Mouse (Mus musculus) stomach, adult 2 months (tissue): ENCODE measurements around the gene Cyb561d1. TPM values are rescaled to one million over a fixed set of nuclear protein-coding genes. Genes with fewer than 3 reads are reported as not detected.

Experiments used
- polyA plus RNA-seq: library from polyadenylated mRNA; depleted of rRNA; stranded (reverse); fragments of >200 nt; gene quantifications from 2 replicates; pipeline ENCODE4 v1.2.3, GENCODE M21; 2012; rRNA removed

The Cyb561d1 gene
- polyA plus RNA-seq, result 4.1 and 4.9 TPM in 2 replicates

DNA sequence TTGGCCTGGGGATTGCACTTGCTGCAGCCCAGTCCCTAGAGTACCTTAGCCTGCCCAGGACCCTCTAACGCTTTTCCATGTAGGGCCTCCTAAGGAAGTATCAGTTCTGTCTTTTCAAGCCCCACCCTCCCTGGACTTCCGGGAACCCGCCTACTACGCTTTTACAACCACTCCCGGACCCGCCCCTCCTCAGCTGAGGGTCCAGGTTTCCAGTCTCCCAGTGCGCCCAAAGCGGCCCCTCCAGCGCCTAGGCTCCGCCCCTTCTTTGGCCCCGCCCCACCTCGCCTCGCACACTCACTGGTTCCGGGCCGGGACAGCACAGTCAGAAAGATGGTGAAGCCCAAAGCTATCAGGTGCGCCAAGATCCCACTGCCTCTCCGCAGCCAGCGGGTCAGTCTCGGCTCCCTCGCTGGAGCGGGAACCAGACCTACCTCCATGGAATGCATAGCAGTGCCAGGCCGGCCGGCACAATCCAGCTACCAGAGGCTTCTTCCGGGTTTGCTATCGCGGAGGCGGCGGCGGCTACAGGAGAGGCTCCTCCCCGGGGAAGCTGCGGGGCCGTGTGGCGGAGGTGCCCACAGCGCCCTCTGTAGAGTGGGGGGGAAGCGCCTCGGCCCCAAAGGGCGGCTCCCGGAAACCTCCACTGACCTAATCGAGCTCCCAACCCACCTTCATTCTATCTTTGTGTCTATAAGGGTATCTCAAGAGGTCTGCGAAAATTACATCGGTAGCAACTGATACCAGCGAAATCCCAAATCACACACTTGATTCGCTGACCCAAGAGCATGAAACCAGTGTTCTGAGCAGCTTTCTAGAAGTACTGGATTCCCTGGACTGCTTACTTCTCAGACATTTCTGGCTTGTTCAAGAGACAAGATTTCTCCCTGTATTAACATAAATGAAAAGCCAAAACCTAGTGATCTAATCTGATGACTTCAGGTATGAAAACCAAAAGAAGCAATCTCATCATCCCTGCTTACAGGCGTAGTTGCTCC, at the start of gene Cyb561d1:
Cyb561d1 (minus strand) TSS at position 884 of the 995 bp plus-strand sequence.

DNA sequence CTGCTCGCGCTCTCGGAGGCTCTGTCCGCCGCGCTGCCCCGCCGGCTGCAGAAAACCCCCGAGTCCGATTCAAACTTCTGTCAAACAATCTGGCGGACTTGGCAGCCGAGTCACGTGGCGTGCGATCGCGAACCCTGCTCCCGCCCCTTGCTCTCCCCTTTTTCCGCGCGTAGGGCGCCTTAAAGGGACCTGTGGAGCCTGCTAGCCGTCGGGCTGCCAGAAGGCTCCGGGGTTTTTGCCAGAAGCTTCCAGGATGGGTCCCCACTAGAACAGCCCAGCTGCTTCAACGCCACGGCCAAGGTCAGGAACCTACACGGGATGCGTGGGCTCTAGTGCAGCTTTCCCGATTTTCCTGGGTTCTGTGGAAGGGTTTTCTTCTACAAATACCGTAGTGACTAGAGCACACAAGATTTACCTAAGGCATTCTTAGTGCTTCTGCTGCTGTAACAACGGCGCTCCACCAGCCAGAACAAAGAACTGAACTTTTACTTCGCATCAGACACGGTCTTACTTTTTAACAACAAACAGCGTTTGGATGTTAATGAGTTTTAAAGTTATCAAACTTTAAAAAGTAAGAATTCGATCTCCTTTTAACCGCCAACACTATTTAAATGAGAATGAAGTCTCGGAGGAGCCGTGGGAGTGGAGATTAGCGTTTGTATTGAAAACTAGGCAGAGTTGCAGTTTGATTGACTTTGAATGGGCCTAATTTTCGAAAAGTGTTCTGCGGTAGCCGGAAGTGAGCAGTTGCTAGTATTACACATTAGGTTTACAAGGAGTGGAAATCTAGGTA, 25.7 kb upstream of the Cyb561d1 start, which contains the start of gene Sypl2:
Sypl2 (minus strand) TSS at position 91 of the 793 bp plus-strand sequence.

DNA sequence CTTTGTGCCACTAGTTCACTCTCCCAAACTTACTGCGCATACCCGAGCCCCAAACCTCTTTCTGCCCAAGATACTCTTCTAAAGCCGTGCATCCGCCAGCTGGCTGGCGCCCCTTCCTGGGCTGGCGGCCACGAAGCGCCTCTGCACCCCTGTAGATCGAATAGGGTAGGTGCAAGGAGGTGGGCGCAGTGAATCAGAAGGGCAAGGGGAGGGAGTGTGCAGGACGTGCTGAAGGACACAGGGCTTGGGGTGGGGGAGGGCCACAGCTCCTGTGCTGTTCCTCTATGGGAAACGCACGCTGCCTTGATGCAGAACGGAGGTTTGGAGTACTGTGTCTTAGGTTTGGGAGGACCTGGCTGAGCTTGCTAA, 9.7 kb upstream of the Cyb561d1 start, which contains the start of gene Atxn7l2:
Atxn7l2 (minus strand) TSS at position 164 of the 369 bp plus-strand sequence.

DNA sequence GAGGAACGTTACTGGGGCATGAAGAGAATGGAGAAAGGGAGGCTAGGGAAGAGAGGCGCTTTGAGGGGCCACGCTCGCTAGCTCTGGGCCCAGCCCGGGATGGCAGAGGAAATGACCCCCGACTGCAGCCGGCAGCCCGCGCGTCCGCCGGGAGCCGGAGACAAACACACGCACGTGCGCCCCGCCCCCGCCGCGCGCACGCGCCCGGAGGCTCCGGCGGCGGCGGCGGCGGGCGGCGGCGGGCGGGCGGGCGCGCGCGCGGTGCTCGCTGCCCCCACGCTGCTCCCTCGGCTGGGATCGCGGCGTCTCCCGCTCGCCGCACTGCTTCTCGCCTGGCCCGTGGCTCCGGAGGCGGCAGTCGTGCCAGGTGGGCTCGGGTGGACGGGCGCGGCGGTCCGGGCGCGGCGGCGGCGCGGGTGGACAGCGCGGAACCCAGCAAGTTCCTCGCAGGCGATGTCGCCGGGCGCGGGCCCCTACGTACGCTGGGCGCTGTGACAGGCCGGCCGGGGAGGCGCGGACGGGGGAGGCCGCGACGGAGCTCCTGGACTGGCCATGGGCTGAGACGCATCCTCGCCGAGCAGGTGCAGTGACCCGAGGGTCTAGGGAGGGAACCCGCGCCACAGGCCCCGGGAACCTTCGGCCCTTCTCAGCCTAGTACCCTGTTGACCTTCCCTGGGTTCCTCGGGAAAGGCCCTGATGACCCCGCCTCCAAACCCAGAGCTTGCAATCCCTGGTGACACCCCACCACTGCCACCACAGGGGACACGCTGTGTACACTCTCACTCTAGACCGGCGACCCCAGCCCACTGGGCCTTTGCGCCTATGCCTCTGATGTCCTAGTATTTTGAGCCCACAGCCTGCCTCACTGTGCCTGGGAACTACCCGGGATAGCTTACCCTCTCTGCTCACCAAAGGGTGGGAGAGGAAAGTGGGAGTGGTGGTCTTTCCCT, 14.6 kb downstream of the Cyb561d1 start, which contains the start of gene Amigo1:
Amigo1 (plus strand) TSS at position 238 of the 950 bp plus-strand sequence.

DNA sequence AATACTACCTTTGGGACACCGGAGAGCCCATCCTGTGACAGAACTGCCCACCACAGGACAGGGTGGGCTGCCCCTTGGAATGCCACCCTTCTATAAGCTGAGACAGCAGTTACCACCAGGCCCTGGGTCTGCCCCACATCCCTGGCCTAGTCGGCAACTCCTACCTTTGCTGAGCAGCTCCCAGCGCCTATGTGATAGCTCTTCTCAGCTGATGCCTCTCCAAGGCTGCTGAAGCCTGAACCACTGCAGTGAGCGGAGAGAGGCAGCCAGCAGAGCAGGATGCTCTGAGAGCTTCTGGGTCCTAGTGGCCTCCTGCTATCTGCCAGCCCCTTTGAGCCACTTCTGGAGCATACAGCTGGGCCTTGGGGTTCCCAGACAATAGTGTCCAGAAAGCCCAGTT, 46.4 kb downstream of the Cyb561d1 start, which contains the start of gene Gpr61:
Gpr61 (minus strand) TSS at position 227 of the 400 bp plus-strand sequence.

Other genes with a start within 250 kb of the Cyb561d1 start
- 22.6 and 33.9 TPM in 2 replicates for gene Gstm3, start 231.9 kb downstream of the Cyb561d1 start, polyA plus RNA-seq
- gene Gstm2, start 214.8 kb downstream of the Cyb561d1 start, polyA plus RNA-seq, result 80.3 and 101 TPM in 2 replicates
- gene Gstm1, start 183.2 kb downstream of the Cyb561d1 start, polyA plus RNA-seq, result 1,087 and 1,160 TPM in 2 replicates
- gene Gstm4, start 156.3 kb downstream of the Cyb561d1 start, polyA plus RNA-seq, result 4.6 and 5.2 TPM in 2 replicates
- gene Ampd2, start 114.6 kb downstream of the Cyb561d1 start, polyA plus RNA-seq, result 60.5 and 89.7 TPM in 2 replicates
- 0.06 TPM in 1 of 2 replicates, not detected in the other for gene Gnat2, start 108.4 kb downstream of the Cyb561d1 start, polyA plus RNA-seq
- gene Gnai3, start 55.1 kb downstream of the Cyb561d1 start, polyA plus RNA-seq, result 4.1 and 4.7 TPM in 2 replicates
- gene Gpr61, start 46.3 kb downstream of the Cyb561d1 start, polyA plus RNA-seq, result 0.06 and 0.08 TPM in 2 replicates
- 10.0 and 10.8 TPM in 2 replicates for gene Amigo1, start 14.9 kb downstream of the Cyb561d1 start, polyA plus RNA-seq
- 3.1 and 3.3 TPM in 2 replicates for gene Atxn7l2, start 9.7 kb upstream of the Cyb561d1 start, polyA plus RNA-seq
- 1.2 and 3.1 TPM in 2 replicates for gene Sypl2, start 25.4 kb upstream of the Cyb561d1 start, polyA plus RNA-seq
- 7.7 and 8.8 TPM in 2 replicates for gene Psma5, start 55.7 kb upstream of the Cyb561d1 start, polyA plus RNA-seq
- gene Sort1, start 82.9 kb upstream of the Cyb561d1 start, polyA plus RNA-seq, result 23.1 and 28.2 TPM in 2 replicates
- not detected in 2 replicates for gene Mybphl, start 163.7 kb upstream of the Cyb561d1 start, polyA plus RNA-seq
- 2.5 and 2.6 TPM in 2 replicates for gene Psrc1, start 182.6 kb upstream of the Cyb561d1 start, polyA plus RNA-seq
- gene Celsr2, start 214.3 kb upstream of the Cyb561d1 start, polyA plus RNA-seq, result 16.7 and 22.7 TPM in 2 replicates
- 17.0 and 19.6 TPM in 2 replicates for gene Sars, start 244.0 kb upstream of the Cyb561d1 start, polyA plus RNA-seq